Mouse (Mus musculus) layer of hippocampus, adult 2 months (tissue): ENCODE measurements at regions not wholly inside any gene's neighbourhood (a gene's known extent, or its start where the extent isn't known, plus 50 kb on each side); places are given as distances from the start of the nearest gene placed in this dataset.
"Not testable (repeated sequence)": the region's sequence is repeated elsewhere in the genome, so short reads cannot be mapped to it uniquely, and the experiment has no call there.

ENCODE experiments used
- DNase-seq, 2 experiments: peaks; one replicate each; pipeline ENCODE4 v3.0.0; 2022; ENCODE audit warnings: low spot score in 2 of 2
- H3K27ac ChIP-seq: fragments of 200-600 bp; 2 replicates; pipeline ENCODE4 v1.8.1; 2022
- H3K4me3 ChIP-seq: fragments of 200-600 bp; 2 replicates; pipeline ENCODE4 v1.8.1; 2022; ENCODE audit warnings: mild to moderate bottlenecking
- CTCF ChIP-seq: fragments of 200-600 bp; conservative IDR thresholded peaks from 2 replicates; pipeline ENCODE4 v1.8.1; 2022; ENCODE audit warnings: antibody characterized with exemption, mild to moderate bottlenecking, moderate library complexity

DNA sequence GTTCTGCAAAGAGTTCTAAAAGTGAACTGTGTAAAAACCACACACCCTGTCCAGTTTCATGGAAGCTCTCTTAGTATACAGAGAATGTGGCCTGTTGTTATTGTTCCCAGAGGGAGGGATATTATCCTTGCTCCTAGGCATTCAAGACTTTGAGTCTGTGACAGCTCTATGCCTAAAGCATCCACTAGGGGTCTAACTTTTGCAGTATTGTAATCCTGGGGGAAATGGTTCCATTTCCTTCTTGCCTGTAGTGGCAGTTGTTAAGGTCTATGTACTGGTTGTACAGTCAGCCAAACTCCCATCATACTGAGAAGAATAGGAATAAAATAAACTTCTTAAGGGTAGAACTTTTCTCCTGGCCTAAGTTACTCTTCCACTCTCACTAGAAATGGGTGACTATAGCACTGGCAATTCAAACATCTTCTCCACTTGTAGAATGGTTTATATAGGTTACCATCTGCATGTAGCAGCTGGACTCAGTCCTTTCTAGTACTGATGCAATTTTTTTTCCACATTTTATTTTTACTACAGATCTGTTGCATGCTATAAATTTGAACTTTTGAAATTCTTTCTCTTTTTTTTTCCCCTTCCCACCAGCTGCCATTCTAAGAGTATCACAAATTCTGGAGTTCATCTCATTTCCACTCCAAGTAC, 51.4 kb upstream of the Dpt start:
- Histone ChIP-seq H3K27ac (no peak overlapping the region), H3K4me3 (no peak overlapping the region)
- TF ChIP-seq CTCF = peak; percentile 79
- DNase-seq = no peak

DNA sequence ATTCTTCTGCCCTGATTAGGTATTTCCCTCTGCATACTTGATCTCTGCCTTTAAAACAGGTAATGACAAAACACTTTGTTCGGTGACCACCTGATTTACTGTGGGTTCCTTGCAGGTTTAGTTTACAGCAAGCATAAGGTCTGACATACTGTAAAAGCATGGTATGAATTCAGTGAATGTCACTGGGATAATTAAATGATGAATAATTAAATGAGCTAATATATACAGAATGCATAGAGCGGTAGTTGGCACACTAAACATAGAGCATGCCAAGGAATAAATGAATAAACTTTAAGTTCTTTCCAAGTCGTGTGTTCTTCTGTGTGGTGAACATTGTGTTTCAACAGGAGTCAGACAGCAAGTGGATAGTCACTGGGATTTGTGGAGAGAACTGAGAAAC, 51.9 kb upstream of the Dpt start:
- no peak for DNase-seq
- no peak overlapping the region for H3K4me3 ChIP-seq
- no peak for TF ChIP-seq CTCF
- no peak overlapping the region for H3K27ac ChIP-seq

DNA sequence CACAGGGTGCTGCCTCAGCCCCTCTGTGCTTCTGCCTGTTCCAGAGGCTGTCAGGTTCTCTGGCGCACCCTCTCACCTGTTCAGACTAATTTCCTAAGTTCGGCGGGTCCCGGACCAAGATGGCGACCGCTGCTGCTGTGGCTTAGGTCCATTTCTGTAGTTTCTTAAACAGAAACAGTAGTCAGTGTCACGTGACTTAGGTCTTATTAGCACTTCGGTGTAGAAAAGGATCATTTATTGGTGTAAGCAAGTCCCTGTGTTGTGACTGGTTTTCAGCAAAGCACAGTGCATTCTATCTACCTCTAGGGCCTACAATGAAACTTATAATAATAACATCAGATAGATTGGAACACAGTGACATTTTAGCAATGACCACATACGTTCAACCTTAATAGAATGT, 53.5 kb upstream of the Dpt start:
- not testable (repeated sequence) for H3K4me3 ChIP-seq, DNase-seq, H3K27ac ChIP-seq

DNA sequence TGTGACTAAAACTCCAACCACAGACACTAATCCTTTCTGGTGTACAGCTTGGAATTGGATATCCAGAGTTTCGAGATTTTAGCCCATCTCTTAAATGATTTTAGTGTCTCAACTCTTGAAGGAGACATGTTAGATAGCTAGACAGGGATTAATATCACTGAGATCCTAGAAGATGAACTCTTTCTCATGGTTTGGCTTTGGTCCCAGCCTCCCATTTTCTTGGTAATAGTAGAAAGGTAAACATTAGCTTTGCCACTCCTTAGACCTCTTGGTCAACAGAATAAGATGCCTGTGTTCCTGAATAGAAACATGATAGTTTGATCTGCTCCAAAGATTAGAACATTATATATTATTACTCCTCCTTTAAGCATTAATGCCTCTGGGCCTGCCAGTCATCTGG, 60.8 kb upstream of the Dpt start:
- Histone ChIP-seq H3K4me3 (no peak overlapping the region), H3K27ac (no peak overlapping the region)
- no peak for DNase-seq
- TF ChIP-seq CTCF = no peak

DNA sequence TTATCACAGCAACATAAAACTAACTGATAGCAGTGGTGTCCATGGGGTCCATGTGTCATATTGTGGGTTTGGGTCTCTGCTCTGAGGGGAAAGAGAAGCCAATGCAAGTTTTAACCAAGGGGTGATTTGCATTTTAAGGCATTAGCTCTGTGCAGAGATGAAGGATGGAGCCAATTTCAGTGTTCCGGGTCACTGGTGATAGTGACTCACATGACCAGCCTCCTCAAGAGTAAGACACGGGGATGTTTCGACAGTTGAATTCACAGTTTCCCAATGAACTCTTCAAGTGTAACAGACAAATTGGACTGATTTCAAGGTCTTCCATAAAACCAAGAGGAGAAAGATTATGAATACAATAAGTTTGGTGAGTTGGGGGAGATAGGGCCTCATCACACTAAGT, 62.7 kb upstream of the Dpt start:
- TF ChIP-seq CTCF = no peak
- no peak for DNase-seq
- Histone ChIP-seq H3K27ac (no peak overlapping the region), H3K4me3 (no peak overlapping the region)

DNA sequence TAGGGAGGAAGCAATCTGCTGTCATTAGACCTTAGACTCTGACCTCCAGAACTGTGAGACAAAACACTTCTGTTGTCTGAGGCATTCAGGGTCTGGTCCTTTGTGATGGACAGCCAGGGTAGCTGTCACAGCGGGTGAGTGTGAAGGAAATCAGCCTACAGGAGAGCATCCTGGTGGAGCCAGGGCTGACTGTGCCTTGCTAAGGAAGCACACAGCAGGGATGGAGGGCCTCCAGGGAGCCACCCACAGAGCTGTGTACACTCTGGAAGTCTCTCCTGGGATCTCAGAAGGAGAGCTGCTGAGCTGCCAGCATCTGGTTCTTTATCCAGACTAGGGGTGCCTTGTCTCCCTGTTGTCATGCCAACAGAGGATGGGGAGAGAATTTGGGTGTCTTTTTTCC, 74.4 kb upstream of the Dpt start:
- Histone ChIP-seq H3K27ac (peak overlapping the region; percentile 67), H3K4me3 (no peak overlapping the region)
- no peak for TF ChIP-seq CTCF
- peak; percentile 30 to 68 for DNase-seq

DNA sequence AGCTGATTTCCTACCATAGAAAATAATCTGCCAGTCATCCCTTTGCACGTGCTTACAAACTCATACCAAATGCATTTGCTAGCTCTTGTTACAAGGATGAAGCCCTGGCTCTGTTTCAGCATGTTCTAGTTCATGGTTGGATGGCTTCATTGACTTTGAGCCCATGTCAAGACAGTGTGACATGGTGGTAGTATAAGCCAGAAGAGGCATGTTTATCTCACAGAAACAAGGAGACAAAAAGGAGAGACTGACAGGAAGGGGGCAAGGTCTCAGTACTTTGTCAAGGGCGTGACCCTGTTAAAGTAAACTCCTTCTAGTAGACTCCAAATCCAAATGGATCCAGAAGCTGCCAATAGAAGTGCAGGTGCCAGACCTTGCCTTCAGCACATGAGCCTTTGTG, 81.5 kb upstream of the Dpt start:
- H3K27ac ChIP-seq = no peak overlapping the region
- no peak for TF ChIP-seq CTCF
- no peak for DNase-seq
- no peak overlapping the region for H3K4me3 ChIP-seq

DNA sequence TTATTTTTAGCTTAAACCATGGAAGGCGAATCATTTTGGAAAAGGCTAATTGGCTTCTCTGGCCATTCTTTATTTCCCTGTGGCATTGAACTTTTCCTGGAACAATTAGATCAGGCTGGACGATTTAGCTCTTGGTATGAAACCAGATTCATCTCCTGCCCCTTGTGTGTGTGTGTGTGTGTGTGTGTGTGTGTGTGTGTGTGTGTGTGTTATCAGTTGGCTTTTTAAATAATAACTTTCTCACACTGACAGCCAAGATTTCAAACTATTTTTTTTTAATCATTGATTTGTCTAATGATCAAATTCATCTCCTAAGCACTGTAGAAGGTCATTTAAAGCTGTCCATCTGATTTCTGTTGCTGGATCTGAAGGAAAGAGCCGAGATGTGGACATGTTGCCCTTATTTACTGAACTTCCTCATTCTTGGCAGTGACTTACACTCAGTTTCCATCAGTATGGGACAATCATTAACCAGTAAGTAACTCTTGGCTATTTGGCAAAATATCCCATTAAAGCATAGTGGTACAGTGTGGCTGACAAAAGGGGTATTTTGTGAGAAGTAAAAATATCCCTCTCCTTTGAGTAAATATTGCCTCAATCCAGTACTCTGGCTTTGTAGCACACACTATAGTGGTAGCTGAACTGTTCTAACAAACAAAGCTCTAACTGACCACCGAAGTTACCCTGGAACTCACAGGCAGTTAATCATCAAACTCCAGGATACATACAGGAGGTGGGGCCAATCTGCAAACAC, 82.5 kb upstream of the Dpt start:
- Histone ChIP-seq H3K27ac (no peak overlapping the region), H3K4me3 (no peak overlapping the region)
- DNase-seq = no peak
- no peak for TF ChIP-seq CTCF

DNA sequence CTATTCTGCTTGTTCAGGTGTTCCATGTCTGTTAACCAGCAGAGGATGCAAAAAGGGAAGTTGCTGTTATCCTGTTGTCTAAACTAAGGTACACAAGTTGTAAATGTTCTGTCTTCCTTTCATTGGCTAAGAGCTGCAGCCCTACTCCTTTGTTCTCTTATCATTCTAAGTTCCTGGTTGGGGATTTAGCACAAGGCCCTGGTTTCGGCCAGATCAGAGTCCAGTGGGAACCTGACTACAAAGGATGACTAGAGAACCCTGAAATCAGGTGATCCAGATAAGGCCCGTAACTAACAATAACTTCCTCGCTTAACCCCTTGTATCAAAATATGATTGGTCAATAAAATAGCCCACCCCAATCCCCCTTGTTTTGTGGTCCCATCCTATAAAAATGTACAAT, 83.9 kb upstream of the Dpt start:
- Histone ChIP-seq H3K27ac (no peak overlapping the region), H3K4me3 (no peak overlapping the region)
- DNase-seq = no peak
- TF ChIP-seq CTCF = no peak

DNA sequence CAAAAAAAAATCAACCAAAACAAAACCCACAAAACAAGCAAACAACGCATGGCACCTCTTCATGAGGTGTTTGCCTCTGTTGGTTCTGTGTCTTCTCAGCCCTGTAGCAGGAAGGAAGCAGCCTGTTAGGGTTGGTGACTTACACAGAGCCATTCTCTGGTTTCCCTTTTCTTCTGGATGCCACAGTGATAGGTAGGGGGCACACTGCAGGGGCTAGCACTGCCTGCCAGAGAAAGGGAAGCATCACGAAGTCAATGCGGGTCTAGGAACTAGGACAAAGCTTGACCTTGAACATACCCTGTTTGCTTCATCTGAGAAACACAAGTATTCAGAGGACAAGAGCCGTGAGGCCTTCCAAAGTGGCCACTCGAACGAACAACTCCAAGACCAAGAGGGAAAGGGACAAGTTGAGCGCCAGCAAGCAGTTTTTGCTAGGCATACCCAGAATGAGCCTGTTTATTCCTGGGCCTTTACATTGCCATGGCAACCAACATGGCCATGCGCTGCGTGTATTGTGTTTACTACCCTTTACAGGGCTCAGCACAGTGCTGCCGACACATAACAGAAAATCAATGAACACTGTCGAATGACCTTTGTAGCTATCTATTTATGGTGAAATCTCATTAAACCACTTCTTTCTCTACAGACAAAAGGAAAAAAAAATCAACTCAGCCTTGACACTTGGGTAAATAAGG, 91.9 kb upstream of the Dpt start:
- H3K27ac ChIP-seq = peak overlapping the region; percentile 56; the same call in 1 of the 2 replicates
- DNase-seq = no peak
- no peak overlapping the region for H3K4me3 ChIP-seq
- no peak for TF ChIP-seq CTCF

DNA sequence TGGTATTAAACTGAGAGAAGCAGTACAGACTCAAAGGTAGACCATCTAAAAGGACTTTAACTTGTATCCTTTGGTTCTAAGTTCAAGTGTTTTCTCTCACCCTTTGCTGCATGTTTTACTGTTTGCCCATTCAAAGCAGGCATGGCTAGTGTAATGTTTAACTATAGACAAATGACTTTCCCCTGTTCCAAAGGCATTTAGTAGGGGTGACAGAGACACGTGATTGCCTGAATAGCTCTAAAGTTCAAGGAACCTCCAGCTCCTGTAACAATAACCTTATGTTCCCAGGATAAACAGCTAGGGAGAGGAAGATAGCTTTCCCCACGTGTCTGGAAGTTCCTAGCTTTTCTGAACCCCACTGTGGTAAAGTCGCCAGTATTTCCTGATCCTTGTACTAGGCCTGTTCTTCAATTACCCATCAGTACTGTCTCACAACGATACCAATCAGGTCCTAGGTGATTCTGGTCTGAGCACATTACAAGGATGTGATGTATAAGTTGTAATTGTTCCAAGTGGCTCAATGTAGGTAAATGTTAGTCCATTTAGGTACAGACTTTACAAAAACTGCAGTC, 92.8 kb upstream of the Dpt start:
- Histone ChIP-seq H3K4me3 (no peak overlapping the region), H3K27ac (no peak overlapping the region)
- no peak for TF ChIP-seq CTCF
- DNase-seq = no peak

DNA sequence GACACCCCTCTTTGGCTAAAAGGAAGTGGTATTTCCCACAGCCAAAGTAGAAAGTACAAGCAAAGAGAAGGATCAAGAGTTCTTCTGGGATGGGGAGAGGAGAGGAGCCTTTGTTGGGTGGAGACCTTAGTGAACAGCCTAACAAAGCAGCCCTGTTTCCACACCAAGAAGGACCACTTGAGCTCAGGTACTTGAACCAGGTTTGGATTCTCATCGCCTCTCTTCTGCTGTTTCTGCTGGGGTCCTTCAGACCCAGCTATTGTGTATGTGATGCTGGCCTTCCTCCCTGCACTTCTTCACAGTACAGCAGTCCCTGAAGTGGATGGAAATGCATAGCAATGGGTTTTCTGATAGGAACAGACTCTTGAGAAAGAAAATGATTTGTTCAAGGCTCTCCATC, 106.4 kb upstream of the Dpt start:
- peak overlapping the region; percentile 97 for H3K27ac ChIP-seq
- no peak for DNase-seq
- no peak for TF ChIP-seq CTCF
- no peak overlapping the region for H3K4me3 ChIP-seq

DNA sequence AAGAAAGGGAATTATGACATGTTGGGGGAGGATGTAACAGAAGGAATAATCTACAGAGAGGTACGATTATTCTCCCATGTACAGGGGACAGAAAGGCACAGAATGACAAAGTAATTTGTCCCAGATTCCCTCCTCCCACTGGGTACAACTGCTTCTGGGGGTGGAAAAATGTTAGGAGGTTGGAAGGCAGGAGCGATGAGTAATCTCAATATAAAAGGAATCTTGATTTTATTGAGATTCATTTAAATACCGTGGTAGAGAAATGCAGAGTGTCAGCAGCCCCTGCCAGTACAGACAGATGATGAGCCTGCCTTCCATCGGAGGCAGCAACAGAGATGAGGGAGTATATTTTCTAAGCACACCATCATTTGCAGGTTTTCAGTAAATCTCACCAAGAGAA, 107.1 kb upstream of the Dpt start:
- Histone ChIP-seq H3K27ac (peak overlapping the region; percentile 97), H3K4me3 (no peak overlapping the region)
- TF ChIP-seq CTCF = no peak
- DNase-seq = peak; percentile 56 to 84
